Mouse (Mus musculus) kidney, embryonic 15.5 days (tissue): ENCODE data around the gene Tmem114. TPM values are rescaled to one million over a fixed set of nuclear protein-coding genes. Genes with fewer than 3 reads are reported as not detected.

ENCODE experiments used
- ATAC-seq: fragments of 200-750 bp; cut with Nextera tagmentation; replicated peaks from 2 replicates; pipeline ENCODE4 v1.8.0; 2017; ENCODE audit warnings: moderate TSS enrichment; ENCODE audit not compliant: low FRiP score
- H3K27ac ChIP-seq: fragments of 300-500 bp; sonication (generic); 2 replicates; pipeline ENCODE4 v1.5.1; 2015; ENCODE audit warnings: mild to moderate bottlenecking, inconsistent platforms
- H3K27me3 ChIP-seq: fragments of 300-500 bp; sonication (generic); 2 replicates; pipeline ENCODE4 v1.6.1; 2015; ENCODE audit warnings: inconsistent platforms
- H3K36me3 ChIP-seq: fragments of 300-500 bp; sonication (generic); 2 replicates; pipeline ENCODE4 v1.6.1; 2015; ENCODE audit warnings: inconsistent platforms
- H3K4me1 ChIP-seq: fragments of 300-500 bp; sonication (generic); 2 replicates; pipeline ENCODE4 v1.6.1; 2015; ENCODE audit warnings: inconsistent platforms
- H3K4me2 ChIP-seq: fragments of 300-500 bp; sonication (generic); 2 replicates; pipeline ENCODE4 v1.6.1; 2015; ENCODE audit warnings: moderate library complexity, mild to moderate bottlenecking, inconsistent platforms
- H3K4me3 ChIP-seq: fragments of 300-500 bp; sonication (generic); replicated peaks from 2 replicates; pipeline ENCODE4 v1.5.1; 2015; ENCODE audit warnings: mild to moderate bottlenecking, inconsistent platforms
- H3K9ac ChIP-seq: fragments of 300-500 bp; sonication (generic); 2 replicates; pipeline ENCODE4 v1.6.1; 2015; ENCODE audit warnings: mild to moderate bottlenecking, inconsistent platforms
- H3K9me3 ChIP-seq: fragments of 300-500 bp; sonication (generic); replicated peaks from 2 replicates; pipeline ENCODE4 v1.6.1; 2016; ENCODE audit warnings: inconsistent platforms
- WGBS: fragments of 180-500 bp; shearing (Covaris S2); methylation state at CpG from one replicate; pipeline ENCODE4 v1.1.7; 2015; ENCODE audit warnings: mixed read lengths; 5-methylcytosine and 5-hydroxymethylcytosine counted together
- polyA plus RNA-seq: library from polyadenylated mRNA; unstranded; fragments of >200 nt; fragmentation: Nextera tagmentation; extraction: Ambion mirVana; gene quantifications from 2 replicates; pipeline ENCODE4 v1.2.1, GENCODE M21; 2015

Tmem114 gene
- polyA plus RNA-seq, 1 experiment from 2014 or later = 0.10 TPM

DNA sequence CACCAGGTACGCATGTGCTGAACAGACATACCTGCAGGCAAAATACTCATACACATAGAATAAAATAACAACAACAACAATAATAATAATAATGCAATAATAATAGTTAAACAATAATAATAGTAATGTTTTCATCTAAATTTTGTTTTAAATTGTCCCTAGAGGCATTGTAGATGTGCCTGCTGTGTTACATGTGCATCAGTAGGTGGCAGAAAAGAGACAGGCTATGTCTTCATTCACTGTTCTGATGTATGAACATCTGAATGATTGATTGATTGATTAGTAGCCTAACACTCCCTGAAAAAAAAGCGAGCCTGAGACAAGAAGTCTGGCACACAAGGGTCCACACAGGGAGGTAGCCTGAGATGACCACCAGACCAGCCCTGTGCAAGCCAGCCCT, 22.3 kb downstream of the Tmem114 start:
- H3K27me3 ChIP-seq = 0 out of 2 replicates have a peak, but pooled peaks cover 5% of the 10 kb centered on the region

DNA sequence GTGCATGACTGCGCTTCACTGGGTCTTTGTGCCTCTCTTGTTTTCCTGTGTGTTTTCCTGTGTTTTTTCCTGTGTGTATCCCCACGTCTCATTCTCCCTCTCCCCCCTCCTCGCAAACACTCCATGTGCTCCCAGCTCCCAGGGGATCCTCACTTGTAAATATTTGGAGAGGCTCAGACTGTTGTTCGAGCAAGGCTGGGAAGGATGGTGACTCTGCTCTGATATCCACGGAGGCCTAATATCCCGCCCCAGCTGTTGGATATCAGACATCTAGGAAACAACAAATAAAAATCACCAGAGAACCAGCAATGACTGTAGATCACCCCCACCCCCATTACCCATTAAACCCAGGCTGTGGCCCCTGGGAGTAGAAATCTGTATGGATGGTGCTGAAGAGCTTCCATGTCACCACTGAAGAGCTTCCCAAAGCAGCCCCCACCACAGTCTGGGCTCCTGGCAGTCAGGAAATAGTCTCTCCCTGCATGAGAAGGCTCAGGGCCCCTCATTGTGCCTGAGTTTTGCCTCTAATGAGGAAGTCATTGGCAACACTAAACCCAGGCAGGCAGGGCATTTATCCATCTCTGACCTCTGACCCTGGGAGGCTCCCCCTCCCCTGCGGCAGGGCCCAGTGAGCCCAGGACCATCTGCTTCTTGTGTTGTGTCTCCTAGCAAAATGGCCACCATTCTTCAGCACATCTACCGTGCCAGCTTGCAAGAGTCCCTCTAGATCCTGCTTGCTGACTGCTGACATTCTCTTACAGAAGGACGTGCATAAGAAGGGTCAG, 23.6 kb downstream of the Tmem114 start:
- ATAC-seq = no peak; the same call in 1 of the 2 replicates
- no peak overlapping the region for H3K27ac ChIP-seq

More for the DNA sequence above, 22.3 kb downstream of the Tmem114 start:
- H3K9ac ChIP-seq = no peak overlapping the region
- no peak overlapping the region for H3K27ac ChIP-seq
- H3K4me1 ChIP-seq = peaks cover 12% of the 10 kb centered on the region; the same call in 1 of the 2 replicates
- H3K4me2 ChIP-seq = no peak overlapping the region
- WGBS = 83% methylated on average over 2 of the region's 2 CpGs
- H3K9me3 ChIP-seq = no peaks in the 10 kb centered on the region
- H3K36me3 ChIP-seq = no peaks in the 10 kb centered on the region
- no peak overlapping the region for H3K4me3 ChIP-seq
- ATAC-seq = no peak

GRCm38 (mm10) chr16:8399868-8400267, 25.1 kb downstream of the Tmem114 start:
- no peak for ATAC-seq
- no peak overlapping the region for H3K9ac ChIP-seq
- H3K9me3 ChIP-seq = no peaks in the 10 kb centered on the region
- no peak overlapping the region for H3K4me2 ChIP-seq
- no peaks in the 10 kb centered on the region for H3K27me3 ChIP-seq
- no peaks in the 10 kb centered on the region for H3K36me3 ChIP-seq
- no peak overlapping the region for H3K27ac ChIP-seq
- 44% methylated on average over 6 of the region's 6 CpGs for WGBS
- peaks cover 12% of the 10 kb centered on the region; the same call in 1 of the 2 replicates for H3K4me1 ChIP-seq
- H3K4me3 ChIP-seq = no peak overlapping the region

More for the DNA sequence above, 23.6 kb downstream of the Tmem114 start:
- Histone ChIP-seq H3K9ac (no peak overlapping the region), H3K27me3 (0 out of 2 replicates have a peak, but pooled peaks cover 5% of the 10 kb centered on the region), H3K9me3 (no peaks in the 10 kb centered on the region), H3K4me1 (peaks cover 12% of the 10 kb centered on the region; the same call in 1 of the 2 replicates), H3K4me3 (no peak overlapping the region), H3K36me3 (no peaks in the 10 kb centered on the region), H3K4me2 (no peak overlapping the region)
- 51% methylated on average over 9 of the region's 9 CpGs for WGBS

DNA sequence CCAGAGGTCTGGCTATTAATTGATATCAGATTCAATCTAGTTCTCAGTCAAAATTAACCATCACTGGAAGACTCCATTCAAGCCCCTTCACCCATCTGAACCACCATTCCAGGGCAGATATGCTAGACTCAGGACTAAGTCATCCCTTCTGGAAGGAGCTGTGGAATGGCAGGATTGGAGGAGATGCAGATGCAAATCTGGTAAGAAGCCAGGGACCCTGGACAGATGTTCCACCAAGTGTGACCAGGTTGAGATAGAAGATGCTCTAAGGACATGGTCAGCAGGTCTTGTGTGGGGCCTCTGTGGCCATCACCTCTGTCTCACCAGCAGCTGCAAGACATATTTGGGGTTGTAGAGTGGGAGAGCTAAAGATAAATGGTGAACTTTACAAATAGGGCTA, 30.0 kb downstream of the Tmem114 start:
- no peak for ATAC-seq
- Histone ChIP-seq H3K4me3 (no peak overlapping the region), H3K4me1 (no peaks in the 10 kb centered on the region), H3K9ac (no peak overlapping the region), H3K9me3 (no peaks in the 10 kb centered on the region), H3K36me3 (no peaks in the 10 kb centered on the region), H3K4me2 (no peak overlapping the region), H3K27ac (no peak overlapping the region), H3K27me3 (no peaks in the 10 kb centered on the region)

GRCm38 (mm10) chr16:8388491-8388890, 36.4 kb downstream of the Tmem114 start:
- H3K4me2 ChIP-seq = no peak overlapping the region
- H3K27ac ChIP-seq = no peak overlapping the region
- H3K27me3 ChIP-seq = no peaks in the 10 kb centered on the region; the same call in 1 of the 2 replicates
- no peak overlapping the region for H3K4me3 ChIP-seq
- WGBS = 84% methylated on average over 1 of the region's 1 CpGs
- no peaks in the 10 kb centered on the region for H3K4me1 ChIP-seq
- H3K9me3 ChIP-seq = no peaks in the 10 kb centered on the region
- H3K9ac ChIP-seq = no peak overlapping the region
- ATAC-seq = no peak
- no peaks in the 10 kb centered on the region for H3K36me3 ChIP-seq

DNA sequence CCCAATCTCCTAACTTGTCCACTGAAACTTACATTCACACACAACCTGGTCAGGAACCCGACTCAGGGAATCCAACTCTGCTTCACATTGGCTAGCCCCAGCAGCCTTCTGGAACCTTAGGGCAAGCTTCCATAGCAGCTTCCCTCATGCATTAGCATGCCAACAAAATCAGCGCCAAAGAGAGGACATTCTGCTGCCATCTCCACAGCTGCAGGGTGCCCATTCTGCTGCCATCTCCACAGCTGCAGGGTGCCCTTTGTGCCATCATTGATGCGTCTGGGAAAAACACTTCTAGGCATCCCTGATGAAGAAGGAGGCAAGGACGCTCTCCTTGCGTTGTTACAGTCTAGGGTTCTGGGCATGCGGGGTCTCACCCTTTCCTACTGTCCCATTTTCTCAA, 38.5 kb downstream of the Tmem114 start:
- ATAC-seq = no peak
- Histone ChIP-seq H3K9me3 (no peaks in the 10 kb centered on the region), H3K9ac (no peak overlapping the region), H3K27ac (no peak overlapping the region), H3K4me3 (no peak overlapping the region), H3K36me3 (no peaks in the 10 kb centered on the region), H3K4me1 (no peaks in the 10 kb centered on the region), H3K4me2 (no peak overlapping the region), H3K27me3 (no peaks in the 10 kb centered on the region; the same call in 1 of the 2 replicates)
- 81% methylated on average over 6 of the region's 6 CpGs for WGBS

DNA sequence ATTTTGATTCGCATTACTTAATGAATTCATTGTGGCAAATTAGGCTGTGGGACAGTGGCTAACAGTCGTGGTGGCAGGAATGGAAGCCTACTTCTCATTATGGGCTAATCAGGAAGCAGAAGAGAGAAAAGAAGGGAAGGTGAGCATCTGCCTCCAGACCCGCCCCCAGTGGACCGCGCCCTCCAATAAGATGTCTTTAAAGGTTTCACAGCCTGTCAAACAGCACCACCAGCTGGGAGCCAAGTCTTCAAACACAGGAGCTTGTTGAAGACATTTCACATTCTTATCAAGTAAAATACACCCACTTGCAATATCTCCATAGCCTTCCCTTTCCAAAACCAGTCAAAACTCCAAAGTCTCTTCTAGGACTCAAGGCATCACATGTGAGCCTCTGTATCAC, 39.3 kb downstream of the Tmem114 start:
- Histone ChIP-seq H3K36me3 (no peaks in the 10 kb centered on the region), H3K4me3 (no peak overlapping the region), H3K27me3 (no peaks in the 10 kb centered on the region; the same call in 1 of the 2 replicates), H3K27ac (no peak overlapping the region), H3K9ac (no peak overlapping the region), H3K4me1 (no peaks in the 10 kb centered on the region), H3K9me3 (no peaks in the 10 kb centered on the region), H3K4me2 (no peak overlapping the region)
- WGBS = 63% methylated on average over 5 of the region's 5 CpGs
- ATAC-seq = no peak

DNA sequence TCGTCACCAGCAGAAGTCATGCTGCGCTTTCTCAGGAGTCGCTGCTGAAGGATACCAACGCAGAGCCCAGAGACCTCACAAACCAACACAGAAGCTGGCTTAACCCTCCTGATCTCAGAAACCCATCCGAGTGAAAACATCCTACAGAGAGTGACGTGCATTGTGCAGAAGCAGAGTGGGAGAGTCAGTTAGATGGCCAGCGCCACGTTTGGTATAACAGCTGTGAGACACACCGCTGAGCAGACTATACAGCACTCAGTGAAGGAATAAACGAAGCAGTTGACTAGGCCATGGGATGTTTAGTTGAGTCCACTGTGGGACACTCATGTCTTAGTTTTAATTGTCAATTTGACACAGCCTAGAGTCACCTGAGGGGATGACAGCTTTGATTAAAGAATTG, 40.2 kb downstream of the Tmem114 start:
- Histone ChIP-seq H3K4me2 (no peak overlapping the region), H3K4me1 (0 out of 2 replicates have a peak, but pooled peaks cover 2% of the 10 kb centered on the region), H3K27ac (peak overlapping the region; percentile 37; the same call in 1 of the 2 replicates), H3K9ac (no peak overlapping the region), H3K4me3 (no peak overlapping the region), H3K36me3 (no peaks in the 10 kb centered on the region), H3K27me3 (no peaks in the 10 kb centered on the region; the same call in 1 of the 2 replicates), H3K9me3 (no peaks in the 10 kb centered on the region)
- ATAC-seq = peak; percentile 52; the same call in 1 of the 2 replicates
- WGBS = 61% methylated on average over 10 of the region's 10 CpGs

DNA sequence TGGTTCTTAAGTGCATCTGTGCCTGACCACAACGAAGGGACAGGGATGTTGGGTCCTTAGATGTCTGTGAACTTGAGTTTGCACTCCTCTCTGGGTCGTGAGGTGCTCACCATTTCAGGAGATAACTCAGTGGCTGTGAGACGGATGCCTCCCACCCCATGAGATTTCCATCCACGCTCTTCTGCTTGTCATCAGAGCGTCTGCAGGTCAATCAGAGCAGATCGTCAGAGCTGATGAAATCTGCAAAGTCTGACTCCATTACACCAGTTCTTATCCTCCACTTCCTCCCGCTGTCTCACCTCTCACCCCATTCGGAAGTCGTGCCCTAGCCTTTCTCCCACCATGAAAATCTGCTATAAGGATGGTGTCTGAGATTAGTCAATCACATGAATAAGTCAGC, 41.5 kb downstream of the Tmem114 start:
- 84% methylated on average over 9 of the region's 9 CpGs for WGBS

DNA sequence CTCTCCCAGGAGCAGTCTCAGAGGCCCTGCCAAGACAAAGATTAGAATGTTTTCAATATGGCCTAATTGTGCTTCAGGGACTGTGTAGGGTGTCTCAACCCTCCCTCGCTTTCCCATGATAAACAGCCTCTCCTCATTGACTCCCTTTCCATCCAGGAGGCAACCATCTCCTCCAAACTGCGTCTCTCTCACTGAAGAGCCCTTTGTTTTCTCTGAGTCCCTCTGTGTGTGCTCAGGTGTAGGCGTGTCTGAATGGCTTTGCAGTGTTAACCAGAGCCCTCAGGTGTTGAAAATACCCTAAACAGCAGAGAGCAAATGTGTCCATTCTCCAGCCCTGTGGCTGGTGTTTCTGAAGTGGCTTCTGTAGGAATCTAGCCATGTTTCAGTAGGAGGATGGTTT, 61.9 kb downstream of the Tmem114 start:
- no peak for ATAC-seq
- Histone ChIP-seq H3K27me3 (no peaks in the 10 kb centered on the region), H3K4me1 (no peaks in the 10 kb centered on the region), H3K9ac (no peak overlapping the region), H3K27ac (no peak overlapping the region), H3K36me3 (no peaks in the 10 kb centered on the region), H3K9me3 (no peaks in the 10 kb centered on the region), H3K4me3 (no peak overlapping the region), H3K4me2 (no peak overlapping the region)
- WGBS = 65% methylated on average over 3 of the region's 3 CpGs

More for the DNA sequence above, 41.5 kb downstream of the Tmem114 start:
- no peak for ATAC-seq
- no peak overlapping the region for H3K4me3 ChIP-seq
- no peaks in the 10 kb centered on the region for H3K36me3 ChIP-seq
- no peak overlapping the region for H3K9ac ChIP-seq
- H3K9me3 ChIP-seq = no peaks in the 10 kb centered on the region
- H3K4me2 ChIP-seq = no peak overlapping the region
- 0 out of 2 replicates have a peak, but pooled peaks cover 2% of the 10 kb centered on the region for H3K4me1 ChIP-seq
- H3K27ac ChIP-seq = no peak overlapping the region
- no peaks in the 10 kb centered on the region; the same call in 1 of the 2 replicates for H3K27me3 ChIP-seq
